Mouse (Mus musculus) midbrain, embryonic 14.5 days (tissue): ENCODE results near the gene Zfp867. TPM values are rescaled to one million over a fixed set of nuclear protein-coding genes. Genes with fewer than 3 reads are reported as not detected.

Source experiments
- ATAC-seq: fragments of 200-750 bp; cut with Nextera tagmentation; 2 replicates; pipeline ENCODE4 v1.8.0; 2017; ENCODE audit warnings: moderate number of reproducible peaks, moderate library complexity; ENCODE audit not compliant: low FRiP score, low TSS enrichment
- DNase-seq: peaks from one replicate; pipeline ENCODE4 v3.0.0-alpha.2; 2015
- H3K27ac ChIP-seq: fragments of 300-500 bp; sonication (generic); replicated peaks from 2 replicates; pipeline ENCODE4 v1.5.1; 2014; ENCODE audit warnings: mild to moderate bottlenecking, low read depth, low read length, moderate library complexity
- H3K27me3 ChIP-seq: fragments of 300-500 bp; sonication (generic); 2 replicates; pipeline ENCODE4 v1.6.1; 2014; ENCODE audit warnings: low read length, control low read depth, mixed read lengths; ENCODE audit not compliant: control insufficient read depth, insufficient read depth
- H3K36me3 ChIP-seq: fragments of 300-500 bp; sonication (generic); 2 replicates; pipeline ENCODE4 v1.6.1; 2014; ENCODE audit warnings: low read length, control low read depth; ENCODE audit not compliant: control insufficient read depth, insufficient read depth
- H3K4me1 ChIP-seq: fragments of 300-500 bp; sonication (generic); 2 replicates; pipeline ENCODE4 v1.6.1; 2014; ENCODE audit warnings: mild to moderate bottlenecking, antibody characterized with exemption, low read length, control low read depth; ENCODE audit not compliant: control insufficient read depth, insufficient read depth
- H3K4me2 ChIP-seq: fragments of 300-500 bp; sonication (generic); 2 replicates; pipeline ENCODE4 v1.6.1; 2014; ENCODE audit warnings: mild to moderate bottlenecking, low read length, moderate library complexity
- H3K4me3 ChIP-seq: fragments of 300-500 bp; sonication (generic); replicated peaks from 2 replicates; pipeline ENCODE4 v1.5.1; 2014; ENCODE audit warnings: low read depth, low read length
- H3K9ac ChIP-seq: fragments of 300-500 bp; sonication (generic); replicated peaks from 2 replicates; pipeline ENCODE4 v1.6.1; 2014; ENCODE audit warnings: mild to moderate bottlenecking, low read length, moderate library complexity
- H3K9me3 ChIP-seq: fragments of 300-500 bp; sonication (generic); 2 replicates; pipeline ENCODE4 v1.6.1; 2016; ENCODE audit warnings: low read length, control low read depth, mixed read lengths; ENCODE audit not compliant: control insufficient read depth
- WGBS: fragments of 180-500 bp; shearing (Covaris S2); extraction: QIAGEN DNeasy Blood & Tissue Kit; methylation state at CpG from one replicate; pipeline ENCODE4 v1.1.7; 2014; 5-methylcytosine and 5-hydroxymethylcytosine counted together
- polyA plus RNA-seq: library from polyadenylated mRNA; unstranded; fragments of >200 nt; fragmentation: Nextera tagmentation; extraction: Ambion mirVana; gene quantifications from 2 replicates; pipeline ENCODE4 v1.2.1, GENCODE M21; 2014

Gene Zfp867
- polyA plus RNA-seq, 1 experiment from 2014 or later = 18.3 TPM

- H3K36me3 ChIP-seq = peaks cover 36% of the 10 kb centered on the region
- no peaks in the 10 kb centered on the region for H3K9me3 ChIP-seq
- DNase-seq (no peak), ATAC-seq (0 out of 2 replicates have a peak, but pooled peaks have one; percentile 13)
- H3K4me1 ChIP-seq = peaks cover 12% of the 10 kb centered on the region
- H3K4me3 ChIP-seq = peak overlapping the region; percentile 85
- under 1% methylated on average over 14 of the region's 14 CpGs for WGBS
- peak overlapping the region; percentile 95 for H3K4me2 ChIP-seq
- no peaks in the 10 kb centered on the region for H3K27me3 ChIP-seq
- H3K27ac ChIP-seq = peak overlapping the region; percentile 91
- peak overlapping the region; percentile 94 for H3K9ac ChIP-seq
Measured at GRCm38 (mm10) chr11:59506713-59507074, 34.4 kb upstream of the Zfp867 start.

GRCm38 (mm10) chr11:59505839-59506712, 33.8 kb upstream of the Zfp867 start:
- Histone ChIP-seq H3K27ac (peak overlapping the region; percentile 91), H3K4me3 (peak overlapping the region; percentile 85), H3K4me1 (peaks cover 12% of the 10 kb centered on the region), H3K36me3 (peaks cover 36% of the 10 kb centered on the region), H3K27me3 (no peaks in the 10 kb centered on the region), H3K4me2 (peak overlapping the region; percentile 95), H3K9me3 (no peaks in the 10 kb centered on the region), H3K9ac (peak overlapping the region; percentile 94)
- WGBS = under 1% methylated on average over 66 of the region's 71 CpGs
- ATAC-seq = peak; percentile 89
- DNase-seq = peak; percentile 91

- Histone ChIP-seq H3K4me3 (peak overlapping the region; percentile 85), H3K27ac (peak overlapping the region; percentile 91), H3K9ac (peak overlapping the region; percentile 94), H3K27me3 (no peaks in the 10 kb centered on the region), H3K4me2 (peak overlapping the region; percentile 95), H3K9me3 (no peaks in the 10 kb centered on the region), H3K36me3 (peaks cover 39% of the 10 kb centered on the region), H3K4me1 (peaks cover 12% of the 10 kb centered on the region)
- WGBS = under 1% methylated on average over 21 of the region's 21 CpGs
- DNase-seq (peak; percentile 81), ATAC-seq (peak; percentile 52)
Measured at GRCm38 (mm10) chr11:59505351-59505838, 33.1 kb upstream of the Zfp867 start.

GRCm38 (mm10) chr11:59501978-59502700, 29.9 kb upstream of the Zfp867 start:
- ATAC-seq = no peak
- Histone ChIP-seq H3K9me3 (no peaks in the 10 kb centered on the region), H3K4me1 (peaks cover 4% of the 10 kb centered on the region), H3K4me2 (no peak overlapping the region), H3K4me3 (no peak overlapping the region), H3K27ac (no peak overlapping the region), H3K27me3 (no peaks in the 10 kb centered on the region), H3K36me3 (peaks cover 72% of the 10 kb centered on the region), H3K9ac (no peak overlapping the region)
- DNase-seq = no peak
- 95% methylated on average over 5 of the region's 5 CpGs for WGBS

GRCm38 (mm10) chr11:59497747-59498146, 25.5 kb upstream of the Zfp867 start:
- H3K4me3 ChIP-seq = no peak overlapping the region
- H3K36me3 ChIP-seq = peaks cover 95% of the 10 kb centered on the region
- DNase-seq (no peak), ATAC-seq (no peak)
- H3K4me2 ChIP-seq = no peak overlapping the region
- 96% methylated on average over 7 of the region's 7 CpGs for WGBS
- no peaks in the 10 kb centered on the region for H3K27me3 ChIP-seq
- H3K27ac ChIP-seq = no peak overlapping the region
- no peaks in the 10 kb centered on the region for H3K9me3 ChIP-seq
- no peak overlapping the region for H3K9ac ChIP-seq
- H3K4me1 ChIP-seq = no peaks in the 10 kb centered on the region

- H3K9ac ChIP-seq = no peak overlapping the region
- no peak overlapping the region for H3K4me2 ChIP-seq
- ATAC-seq (no peak), DNase-seq (no peak)
- H3K4me3 ChIP-seq = no peak overlapping the region
- 86% methylated on average over 6 of the region's 6 CpGs for WGBS
- no peaks in the 10 kb centered on the region for H3K9me3 ChIP-seq
- H3K4me1 ChIP-seq = no peaks in the 10 kb centered on the region
- peaks cover 95% of the 10 kb centered on the region for H3K36me3 ChIP-seq
- H3K27ac ChIP-seq = no peak overlapping the region
- H3K27me3 ChIP-seq = no peaks in the 10 kb centered on the region
Measured at GRCm38 (mm10) chr11:59496672-59497310, 24.5 kb upstream of the Zfp867 start.

GRCm38 (mm10) chr11:59486222-59486621, 13.9 kb upstream of the Zfp867 start:
- no peak overlapping the region for H3K4me2 ChIP-seq
- no peak for DNase-seq
- peaks cover 56% of the 10 kb centered on the region for H3K36me3 ChIP-seq
- no peaks in the 10 kb centered on the region for H3K9me3 ChIP-seq
- H3K27me3 ChIP-seq = no peaks in the 10 kb centered on the region
- no peak overlapping the region for H3K4me3 ChIP-seq
- no peaks in the 10 kb centered on the region for H3K4me1 ChIP-seq
- H3K9ac ChIP-seq = no peak overlapping the region
- no peak overlapping the region for H3K27ac ChIP-seq
- 88% methylated on average over 8 of the region's 8 CpGs for WGBS
- ATAC-seq = no peak

GRCm38 (mm10) chr11:59485641-59486040, 13.4 kb upstream of the Zfp867 start:
- Histone ChIP-seq H3K27ac (no peak overlapping the region), H3K27me3 (no peaks in the 10 kb centered on the region), H3K9ac (no peak overlapping the region), H3K9me3 (no peaks in the 10 kb centered on the region), H3K36me3 (peaks cover 51% of the 10 kb centered on the region), H3K4me2 (no peak overlapping the region), H3K4me1 (no peaks in the 10 kb centered on the region), H3K4me3 (no peak overlapping the region)
- WGBS = 63% methylated on average over 2 of the region's 2 CpGs
- ATAC-seq (no peak), DNase-seq (no peak)
